Mouse (Mus musculus) cerebellum, postnatal 36 days (tissue): Measurements from ENCODE around the gene Zfp189.
A peak's percentile ranks its signal among the peaks of the same experiment; 100 is the strongest.
"Not testable (repeated sequence)": the region's sequence is repeated elsewhere in the genome, so short reads cannot be mapped to it uniquely, and the experiment has no call there.

Experiments used
- DNase-seq, 2 experiments: peaks; one replicate each; pipeline ENCODE4 v3.0.0; 2021 to 2022; ENCODE audit warnings: mixed read lengths in 2 of 2

The Zfp189 gene

GRCm38 (mm10) chr4:49520572-49521340 lies at the start of gene Zfp189, which contains the start of gene Mrpl50:
Gene Zfp189, plus strand, starts transcription at chr4:49521176.
Gene Mrpl50, minus strand, starts transcription at chr4:49521093.
- peak; percentile 90 to 93 for DNase-seq

GRCm38 (mm10) chr4:49473435-49474100 lies 47.4 kb upstream of the Zfp189 start, which contains the start of gene Acnat1:
Gene Acnat1, minus strand, starts transcription at chr4:49473912.
- DNase-seq = no peak

GRCm38 (mm10) chr4:49474583-49474982 lies 46.4 kb upstream of the Zfp189 start:
- no peak for DNase-seq

GRCm38 (mm10) chr4:49478118-49478877 lies 42.7 kb upstream of the Zfp189 start:
- DNase-seq = no peak

- DNase-seq = not testable (repeated sequence)
Measured at GRCm38 (mm10) chr4:49479035-49479434, 41.9 kb upstream of the Zfp189 start.

GRCm38 (mm10) chr4:49480104-49480760 lies 40.7 kb upstream of the Zfp189 start:
- DNase-seq = no peak

- no peak for DNase-seq
Measured at GRCm38 (mm10) chr4:49480896-49481295, 40.1 kb upstream of the Zfp189 start.

- no peak for DNase-seq
Measured at GRCm38 (mm10) chr4:49485442-49485841, 35.5 kb upstream of the Zfp189 start.

- not testable (repeated sequence) for DNase-seq
Measured at GRCm38 (mm10) chr4:49485934-49486650, 34.9 kb upstream of the Zfp189 start.

GRCm38 (mm10) chr4:49503563-49503962 lies 17.4 kb upstream of the Zfp189 start:
- no peak for DNase-seq

- DNase-seq = no peak
Measured at GRCm38 (mm10) chr4:49506386-49506785, 14.6 kb upstream of the Zfp189 start, which contains the start of gene Baat. Gene Baat, minus strand, starts transcription at chr4:49506557.

GRCm38 (mm10) chr4:49509183-49509582 lies 11.8 kb upstream of the Zfp189 start:
- no peak for DNase-seq

- DNase-seq = not testable (repeated sequence)
Measured at GRCm38 (mm10) chr4:49510236-49510835, 10.6 kb upstream of the Zfp189 start.

- no peak for DNase-seq
Measured at GRCm38 (mm10) chr4:49512636-49513035, 8.3 kb upstream of the Zfp189 start.

- no peak for DNase-seq
Measured at GRCm38 (mm10) chr4:49514441-49514840, 6.5 kb upstream of the Zfp189 start.

- no peak for DNase-seq
Measured at GRCm38 (mm10) chr4:49519476-49519875, 1.5 kb upstream of the Zfp189 start.

GRCm38 (mm10) chr4:49521346-49521745 lies 370 bp downstream of the Zfp189 start:
- DNase-seq = no peak

- DNase-seq = peak; percentile 11
Measured at GRCm38 (mm10) chr4:49522576-49522975, 1.6 kb downstream of the Zfp189 start.

GRCm38 (mm10) chr4:49535036-49535435 lies 14.1 kb downstream of the Zfp189 start:
- no peak for DNase-seq

GRCm38 (mm10) chr4:49535675-49536294 lies 14.8 kb downstream of the Zfp189 start:
- no peak for DNase-seq

GRCm38 (mm10) chr4:49536671-49537070 lies 15.7 kb downstream of the Zfp189 start:
- no peak for DNase-seq
